Mouse (Mus musculus): ENCODE measurements around the gene Radil. TPM values are rescaled to one million over a fixed set of nuclear protein-coding genes. Genes with fewer than 3 reads are reported as not detected.

The Radil gene
- total RNA-seq, 4 experiments from 2014 or later = 12.2 to 18.1 (median 13.7) TPM

GRCm38 (mm10) chr5:142450846-142451245 is 100.1 kb downstream of the Radil start:
- no peak for DNase-seq (ENCODE audit: low spot score in 2 of 2)

GRCm38 (mm10) chr5:142448623-142449022 is 102.3 kb downstream of the Radil start:
- no peak for DNase-seq (ENCODE audit: low spot score in 2 of 2)

- peak; percentile 82 to 94 for DNase-seq (ENCODE audit: low spot score in 2 of 2)
Measured at GRCm38 (mm10) chr5:142448076-142448475, 102.8 kb downstream of the Radil start.

- DNase-seq (ENCODE audit: low spot score in 2 of 2) = no peak
Measured at GRCm38 (mm10) chr5:142445709-142446108, 105.2 kb downstream of the Radil start.

GRCm38 (mm10) chr5:142444791-142445531 is 105.9 kb downstream of the Radil start:
- DNase-seq (ENCODE audit: low spot score in 2 of 2) = no peak

GRCm38 (mm10) chr5:142443994-142444393 is 106.9 kb downstream of the Radil start:
- DNase-seq (ENCODE audit: low spot score in 2 of 2) = no peak

- no peak for DNase-seq (ENCODE audit: low spot score in 2 of 2)
Measured at GRCm38 (mm10) chr5:142443514-142443913, 107.4 kb downstream of the Radil start.

- DNase-seq (ENCODE audit: low spot score in 2 of 2) = no peak
Measured at GRCm38 (mm10) chr5:142442045-142442440, 108.9 kb downstream of the Radil start.

GRCm38 (mm10) chr5:142441332-142442044 is 109.4 kb downstream of the Radil start:
- no peak for DNase-seq (ENCODE audit: low spot score in 2 of 2)

GRCm38 (mm10) chr5:142440451-142441147 is 110.3 kb downstream of the Radil start:
- DNase-seq (ENCODE audit: low spot score in 2 of 2) = peak; percentile 65 to 70

GRCm38 (mm10) chr5:142439911-142440432 is 110.9 kb downstream of the Radil start:
- DNase-seq (ENCODE audit: low spot score in 2 of 2) = no peak

GRCm38 (mm10) chr5:142438380-142438938 is 112.4 kb downstream of the Radil start:
- DNase-seq (ENCODE audit: low spot score in 2 of 2) = peak in 1 of 2 experiments; percentile 52

- DNase-seq (ENCODE audit: low spot score in 2 of 2) = no peak
Measured at GRCm38 (mm10) chr5:142435736-142436135, 115.2 kb downstream of the Radil start.

Other genes starting within 250 kb of the Radil start
- 10 to 100 TPM; 45.5 to 49.7 (median 48.7) TPM for gene Foxk1, start 149.6 kb downstream of the Radil start, total RNA-seq (2022)
- gene Ap5z1, start 87.2 kb downstream of the Radil start, total RNA-seq (2022) = 10 to 100 TPM; 22.8 to 30.2 (median 26.2) TPM
- gene Papolb, start 21.0 kb downstream of the Radil start, total RNA-seq (2022) = under 1 TPM; 0.55 to 0.87 (median 0.66) TPM
- gene Mmd2, start 57.7 kb upstream of the Radil start, total RNA-seq (2022) = 100 to 1,000 TPM; 134 to 158 (median 153) TPM
- gene Wipi2, start 76.6 kb upstream of the Radil start, total RNA-seq (2022) = 100 to 1,000 TPM in 1 of 4 experiments, 10 to 100 TPM in 3; 87.7 to 101 (median 92.7) TPM
- gene Slc29a4, start 141.4 kb upstream of the Radil start, total RNA-seq (2022) = 10 to 100 TPM; 35.4 to 39.1 (median 37.8) TPM

Measured in layer of hippocampus, adult 8-10 months (tissue).